Mouse (Mus musculus): ENCODE data around the gene Stat5b.
A peak's percentile ranks its signal among the peaks of the same experiment; 100 is the strongest.

Stat5b gene

DNA sequence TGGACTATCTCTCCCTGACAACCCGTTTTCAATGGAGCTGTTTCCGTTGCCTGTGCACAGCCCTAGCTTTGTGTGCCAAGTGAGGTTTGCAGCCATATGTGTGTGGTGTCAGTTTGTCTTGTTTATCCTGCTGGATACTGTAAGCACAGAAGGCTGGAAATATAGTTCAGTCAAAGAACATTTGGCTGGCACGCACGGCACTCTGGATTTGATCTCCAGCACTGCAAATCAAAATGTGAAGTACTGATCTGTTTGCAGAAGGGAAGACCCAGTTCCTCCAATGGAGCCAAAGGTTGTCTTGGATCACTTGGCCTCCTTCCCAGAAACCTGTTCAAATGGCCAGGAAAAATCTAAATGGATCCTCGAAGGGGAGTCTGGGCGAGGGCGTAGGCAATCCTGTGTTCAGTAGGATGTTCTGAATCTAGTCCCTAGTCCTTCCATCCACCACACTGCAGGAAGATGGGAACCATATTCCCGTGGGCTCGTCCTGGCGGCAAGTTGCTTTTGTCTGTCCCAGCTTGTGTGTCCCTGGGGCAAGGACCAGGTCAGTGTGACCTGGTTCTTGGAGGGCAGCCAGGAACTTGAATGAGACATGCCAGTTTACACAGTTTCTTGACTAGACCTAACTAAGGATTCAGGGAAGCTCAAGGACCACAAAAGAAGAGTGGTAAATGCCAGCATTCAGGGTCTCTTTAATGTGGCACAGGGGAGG lies 19.9 kb upstream of the Stat5b start:
- DNase-seq (ENCODE audit: extremely low read depth, insufficient read length, low spot score) = no peak

DNA sequence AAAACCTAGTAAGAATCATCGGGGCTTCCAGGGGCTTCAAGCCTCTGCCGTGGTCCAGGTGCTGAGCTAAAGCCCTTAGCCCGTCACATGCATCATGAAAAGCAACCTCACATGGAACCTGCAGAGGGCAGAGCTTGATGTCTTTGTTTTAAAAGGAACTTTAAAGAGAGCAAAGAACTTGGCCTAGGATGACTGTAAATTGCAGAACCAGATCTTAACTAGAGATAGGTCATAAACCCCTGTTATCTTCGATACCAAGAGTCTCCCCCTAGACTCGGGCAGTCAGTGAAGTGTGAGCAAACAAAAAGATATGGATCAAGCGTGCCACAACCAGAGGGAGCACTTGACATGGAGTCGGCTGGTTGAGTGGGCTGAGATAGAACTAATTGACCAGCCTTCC lies 15.1 kb upstream of the Stat5b start:
- no peak for DNase-seq (ENCODE audit: extremely low read depth, insufficient read length, low spot score)

DNA sequence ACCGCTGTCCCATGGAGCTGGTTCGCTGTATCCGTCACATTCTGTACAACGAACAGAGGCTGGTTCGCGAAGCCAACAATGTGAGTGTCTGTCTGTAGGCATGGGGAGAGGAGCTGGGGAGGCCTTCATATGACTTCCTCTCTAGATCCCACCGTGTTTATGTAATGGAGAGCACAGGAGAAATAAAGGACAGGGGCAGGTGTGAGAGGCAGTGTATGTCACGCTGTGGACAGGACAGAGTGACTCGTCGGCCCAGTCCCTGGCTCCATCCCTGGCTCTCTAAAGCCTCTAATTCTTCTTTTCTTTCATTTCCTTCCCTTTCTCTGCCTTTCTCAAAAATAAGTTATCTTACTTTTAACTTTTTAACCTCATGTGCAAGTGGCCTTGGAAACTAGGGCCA lies 12.6 kb upstream of the Stat5b start:
- DNase-seq (ENCODE audit: extremely low read depth, insufficient read length, low spot score) = no peak

DNA sequence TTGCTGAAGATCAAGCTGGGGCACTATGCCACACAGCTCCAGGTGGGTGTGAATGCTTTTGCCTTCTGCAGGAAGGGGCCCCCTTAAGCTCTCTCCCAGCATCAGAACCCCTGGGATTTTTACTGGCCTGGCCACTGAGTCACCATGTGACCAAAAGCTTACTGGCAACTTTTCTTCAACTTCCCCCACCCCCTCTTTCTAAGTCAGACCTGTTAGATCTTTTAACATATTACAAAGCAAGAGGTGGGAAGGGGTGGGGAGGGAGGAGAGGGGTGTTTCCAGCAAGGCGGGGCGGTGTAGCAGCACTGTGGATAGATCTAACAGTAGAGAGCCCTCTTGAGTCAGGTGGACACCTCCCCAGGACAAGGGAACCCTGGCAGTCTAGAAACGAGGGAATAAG lies 11.3 kb upstream of the Stat5b start:
- no peak for DNase-seq (ENCODE audit: extremely low read depth, insufficient read length, low spot score)

DNA sequence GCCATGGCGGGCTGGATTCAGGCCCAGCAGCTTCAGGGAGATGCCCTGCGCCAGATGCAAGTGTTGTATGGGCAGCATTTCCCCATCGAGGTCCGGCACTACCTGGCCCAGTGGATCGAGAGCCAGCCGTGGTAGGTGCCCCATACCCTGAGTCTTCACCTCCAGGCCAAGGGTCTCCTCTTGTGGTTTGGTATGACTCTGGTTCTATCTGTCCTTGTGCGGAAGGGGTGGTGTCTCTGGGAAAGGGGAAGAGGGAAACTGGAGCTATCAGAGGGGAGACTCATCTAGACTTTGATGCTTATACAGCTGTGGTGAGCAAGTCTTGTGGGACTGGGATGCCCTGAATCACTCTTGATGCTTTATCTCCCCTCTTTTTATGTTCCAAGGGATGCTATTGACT lies 10.8 kb upstream of the Stat5b start:
- DNase-seq (ENCODE audit: extremely low read depth, insufficient read length, low spot score) = no peak

DNA sequence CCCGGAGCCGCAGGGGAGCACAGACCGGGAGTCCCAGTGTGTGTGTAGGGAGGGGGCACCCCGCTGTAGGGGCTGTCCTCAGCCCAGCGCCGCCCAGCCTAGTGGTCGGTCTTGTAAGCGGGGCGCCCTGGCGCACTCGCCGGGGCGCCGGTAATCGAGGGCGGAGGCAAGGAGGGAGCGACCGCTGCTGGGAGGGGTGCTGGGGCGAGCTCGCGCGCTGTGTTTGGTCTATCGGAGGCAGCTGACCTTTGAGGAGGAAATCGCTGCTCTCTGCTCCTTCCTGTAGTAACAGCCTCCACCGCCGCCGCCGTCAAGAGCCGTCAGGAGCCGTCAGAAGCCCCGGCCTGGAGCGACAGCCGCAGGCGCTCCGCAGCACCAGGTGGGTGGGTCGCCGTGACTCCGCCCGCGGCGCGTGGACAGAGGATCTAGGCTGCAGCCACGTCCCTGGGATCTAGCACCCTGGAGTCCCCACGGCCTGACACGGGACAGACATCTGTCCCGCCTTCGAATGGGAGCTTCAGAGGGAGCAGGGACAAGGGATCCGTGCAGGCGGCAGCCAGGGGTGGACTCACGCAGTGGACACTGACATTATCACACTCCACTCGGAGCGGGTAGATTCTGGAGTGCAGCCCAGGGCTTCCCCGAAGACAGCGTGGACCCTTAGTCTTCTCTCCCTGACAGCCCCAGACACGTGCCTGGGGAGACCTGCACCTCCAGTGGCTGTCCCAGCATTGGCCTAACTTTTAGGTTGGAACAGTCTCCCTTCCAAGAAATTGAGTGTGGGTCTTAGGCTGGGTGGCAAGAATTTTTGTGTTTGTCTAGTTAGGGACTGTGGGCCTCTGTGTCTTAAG lies 9.9 kb upstream of the Stat5b start:
- DNase-seq (ENCODE audit: extremely low read depth, insufficient read length, low spot score) = peak; percentile 92

DNA sequence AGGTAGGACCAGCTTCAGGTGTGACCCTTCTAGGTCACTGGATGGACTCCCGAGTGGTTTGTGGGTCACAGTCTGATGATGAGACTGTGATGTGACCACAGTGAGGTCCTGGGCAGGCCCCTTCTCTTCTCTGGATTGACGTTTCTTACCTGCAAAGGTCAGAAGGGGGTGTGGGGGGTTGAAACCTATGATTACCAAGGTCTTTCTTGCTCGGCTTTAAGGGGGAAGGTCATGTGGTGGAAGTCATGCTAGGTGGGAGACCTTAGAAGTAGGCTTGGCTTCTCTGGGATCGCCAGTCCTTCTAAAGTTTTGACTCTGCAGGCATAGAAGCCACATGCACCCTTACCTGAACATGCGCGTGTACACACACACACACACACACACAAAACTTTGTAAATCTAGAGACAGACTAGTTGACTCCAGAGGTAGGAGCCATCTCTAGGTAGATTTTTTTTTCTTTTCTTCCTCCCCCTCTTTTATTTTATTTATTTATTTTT lies 9.1 kb upstream of the Stat5b start:
- DNase-seq (ENCODE audit: extremely low read depth, insufficient read length, low spot score) = no peak

DNA sequence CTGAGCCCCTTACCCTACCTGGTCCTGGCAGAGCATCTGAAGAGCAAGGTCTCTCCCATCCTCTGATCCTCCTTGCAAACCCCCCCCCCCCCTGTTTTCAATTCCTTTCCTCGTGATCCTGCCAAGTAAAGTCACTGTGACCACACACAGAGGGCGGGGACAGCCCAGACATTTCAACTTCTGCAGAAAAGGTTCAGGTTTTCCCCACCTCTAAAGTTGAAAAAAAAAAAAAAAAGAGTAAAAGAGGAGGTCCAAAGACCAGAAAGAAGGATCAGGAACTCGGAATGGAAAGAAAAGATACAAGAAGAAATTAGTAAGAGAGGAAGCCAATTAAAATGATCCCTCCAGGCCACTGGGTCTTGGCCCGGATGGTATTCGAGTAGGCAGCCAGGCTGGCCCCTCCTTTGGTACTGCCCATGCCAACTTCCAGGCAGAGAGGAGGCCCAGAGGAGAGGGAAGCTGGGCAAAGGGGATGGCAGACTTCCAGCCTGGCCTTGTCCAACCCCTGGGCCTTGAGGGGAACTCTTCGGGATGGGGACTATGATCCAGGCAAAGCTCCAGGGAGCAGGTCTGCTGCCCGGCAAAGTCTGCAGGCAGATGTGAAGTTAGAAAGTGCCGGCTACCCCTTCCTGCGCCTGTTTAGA lies 8.5 kb upstream of the Stat5b start, which contains the start of gene Stat5a:
TSS of gene Stat5a (plus strand) at position 417 of the 644 bp plus-strand sequence.
- DNase-seq (ENCODE audit: extremely low read depth, insufficient read length, low spot score) = peak; percentile 81

DNA sequence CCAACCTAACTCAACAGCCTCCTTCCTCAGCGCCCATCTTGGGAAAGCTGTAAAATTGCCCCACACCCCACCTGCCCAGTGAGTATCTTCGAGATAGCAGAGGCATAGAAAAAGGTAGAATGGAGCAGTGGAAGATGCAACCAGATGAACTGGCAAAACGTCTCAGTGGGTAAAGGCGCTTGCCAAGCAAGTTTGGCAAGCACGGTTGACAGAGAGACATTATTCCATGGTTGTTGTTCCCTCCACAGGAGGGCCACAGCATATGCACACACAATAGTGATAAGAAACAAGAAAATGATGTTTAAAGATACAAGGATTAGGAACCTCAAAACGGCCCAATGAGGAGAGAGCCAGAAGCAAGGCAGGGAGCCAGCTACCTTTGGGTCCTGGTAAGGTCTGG lies 7.4 kb upstream of the Stat5b start:
- no peak for DNase-seq (ENCODE audit: extremely low read depth, insufficient read length, low spot score)

DNA sequence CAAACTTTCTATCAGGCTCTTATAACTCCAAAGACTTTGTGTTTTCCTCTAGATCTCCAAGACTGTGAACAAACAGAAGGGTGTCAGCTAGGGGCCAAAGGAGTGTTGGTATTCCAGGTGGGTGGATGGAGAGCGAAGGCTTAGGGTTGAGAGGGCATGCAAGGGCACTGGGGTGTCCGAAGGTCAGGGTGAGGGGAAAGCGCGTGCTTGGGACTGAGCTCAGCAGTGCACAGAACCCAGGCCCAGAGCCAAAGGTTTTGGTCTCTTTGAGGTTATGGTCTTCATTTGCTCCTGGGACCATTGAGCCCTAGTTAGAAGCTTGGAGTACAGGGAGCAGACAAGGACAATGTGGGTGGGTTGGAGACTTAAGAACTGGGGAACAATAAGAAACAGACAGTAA lies 4.7 kb upstream of the Stat5b start:
- no peak for DNase-seq (ENCODE audit: extremely low read depth, insufficient read length, low spot score)

DNA sequence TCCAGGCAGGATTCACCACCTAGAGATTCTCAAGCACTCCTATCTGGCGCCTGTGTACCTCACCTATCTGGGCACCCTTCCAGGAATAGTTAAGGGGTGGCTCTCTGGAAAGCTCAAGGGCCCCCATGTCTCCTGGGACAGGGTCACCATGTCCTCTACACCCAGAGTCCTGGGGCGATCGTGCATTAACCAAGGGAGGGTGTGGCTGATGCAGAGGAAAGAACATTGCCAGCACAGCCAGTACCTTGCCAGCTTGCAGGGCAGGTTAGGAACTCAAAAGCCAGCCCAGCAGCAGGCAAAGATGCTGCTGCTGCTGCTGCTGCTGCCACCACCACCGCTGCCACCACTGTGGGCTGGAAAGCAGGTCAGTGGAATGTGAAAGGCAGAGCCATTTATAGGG lies 3.7 kb upstream of the Stat5b start:
- no peak for DNase-seq (ENCODE audit: extremely low read depth, insufficient read length, low spot score)

DNA sequence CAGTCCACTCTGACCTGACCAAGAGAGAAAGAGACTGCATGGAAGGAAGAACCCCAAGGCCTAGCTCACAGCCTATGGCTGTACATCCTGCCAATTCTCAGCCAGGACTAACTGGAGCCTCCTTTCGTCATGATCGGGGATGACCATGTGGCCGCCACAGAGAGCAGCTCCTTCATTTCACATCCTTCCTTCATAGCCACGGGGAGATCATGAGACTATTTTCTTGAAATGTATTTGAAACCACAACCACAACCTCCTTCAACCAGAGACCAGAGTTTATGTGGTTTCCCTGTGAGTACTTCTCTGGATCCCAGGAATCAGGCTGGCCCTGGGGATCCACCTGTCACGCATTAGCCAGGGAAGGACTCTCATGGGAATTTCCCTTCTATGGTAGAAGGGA lies 2.5 kb upstream of the Stat5b start:
- DNase-seq (ENCODE audit: extremely low read depth, insufficient read length, low spot score) = no peak

DNA sequence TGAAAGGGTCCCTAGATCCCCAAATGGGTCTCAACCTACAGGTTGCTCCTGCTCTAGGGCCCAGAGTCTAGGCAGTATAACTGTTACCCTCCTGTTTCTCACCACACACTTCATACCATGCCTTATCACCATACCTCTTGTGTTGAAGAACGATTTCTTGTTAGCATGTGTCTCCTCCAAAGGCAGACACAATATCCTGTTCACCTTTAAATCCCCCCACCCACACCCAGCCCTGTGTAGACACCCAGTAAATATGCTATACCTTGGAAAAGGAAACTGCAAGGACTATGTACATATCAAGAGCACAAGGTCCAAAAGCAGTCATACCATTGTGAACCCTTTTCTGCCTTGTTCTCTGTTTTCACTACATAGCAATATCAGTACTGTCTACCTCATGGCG lies 1.6 kb upstream of the Stat5b start:
- DNase-seq (ENCODE audit: extremely low read depth, insufficient read length, low spot score) = no peak

DNA sequence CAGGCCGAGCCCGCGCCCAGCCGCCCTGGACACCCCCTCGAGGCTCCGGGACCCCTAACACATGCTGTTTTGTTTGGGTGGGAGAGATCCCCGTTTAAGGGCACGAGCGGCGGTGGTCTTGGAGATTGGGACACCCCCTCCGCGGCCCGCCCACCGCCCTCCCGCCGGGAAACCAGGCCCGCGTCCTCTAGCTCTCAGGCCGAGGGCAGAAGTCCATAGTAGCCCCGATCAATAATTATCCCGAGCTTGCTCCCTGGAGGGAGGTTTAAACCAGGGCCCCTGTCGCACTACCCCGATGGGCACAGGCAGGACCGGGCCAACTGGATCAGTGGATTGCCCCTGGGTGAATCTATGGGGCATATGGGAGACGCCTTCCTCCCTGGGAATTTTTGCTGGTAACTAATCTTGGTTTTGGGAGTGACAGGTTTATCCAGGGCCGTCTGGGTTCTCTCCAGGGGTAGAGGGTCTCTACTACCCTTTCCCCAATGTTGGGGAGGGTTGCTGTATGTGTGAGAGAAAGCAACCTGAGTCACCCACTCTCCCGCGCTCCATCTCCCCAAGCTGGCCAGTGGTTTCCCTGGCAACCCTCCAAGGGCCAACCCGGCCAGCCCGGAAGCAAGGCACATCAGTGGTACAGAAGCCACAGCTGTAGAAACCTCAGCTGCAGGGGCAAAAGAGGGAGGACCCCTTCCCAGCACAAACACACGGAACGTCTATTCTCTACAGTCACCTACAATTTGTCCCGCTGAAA lies 429 bp upstream of the Stat5b start:
- peak; percentile 79 for DNase-seq (ENCODE audit: extremely low read depth, insufficient read length, low spot score)

DNA sequence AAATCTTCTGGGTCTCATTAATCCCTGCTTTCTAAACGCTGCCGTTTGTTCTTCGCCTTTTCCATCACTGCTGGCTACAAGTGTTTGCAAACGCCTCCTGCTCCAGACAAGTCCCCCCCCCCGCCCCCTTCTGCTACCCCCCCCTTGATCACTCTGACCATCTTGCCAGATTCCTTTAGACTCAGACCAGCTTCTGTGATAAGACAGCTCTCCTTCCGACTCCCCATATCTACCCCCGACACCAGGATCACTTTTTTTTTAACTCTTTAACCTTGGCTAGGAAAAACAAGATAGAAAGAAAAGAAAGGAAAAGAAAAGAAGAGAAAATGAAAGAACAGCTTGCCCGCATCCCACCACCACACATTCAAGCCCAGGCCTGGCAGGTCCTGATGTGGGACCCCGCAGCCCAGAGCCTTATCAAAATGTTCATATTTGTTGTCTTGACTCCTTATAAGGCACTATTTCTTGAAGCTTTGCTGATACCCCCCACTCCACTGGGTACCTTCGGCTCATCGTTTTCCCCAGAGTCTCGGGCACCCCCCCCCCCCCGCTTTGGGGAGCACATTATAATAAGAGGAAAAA lies 977 bp downstream of the Stat5b start:
- no peak for DNase-seq (ENCODE audit: extremely low read depth, insufficient read length, low spot score)

DNA sequence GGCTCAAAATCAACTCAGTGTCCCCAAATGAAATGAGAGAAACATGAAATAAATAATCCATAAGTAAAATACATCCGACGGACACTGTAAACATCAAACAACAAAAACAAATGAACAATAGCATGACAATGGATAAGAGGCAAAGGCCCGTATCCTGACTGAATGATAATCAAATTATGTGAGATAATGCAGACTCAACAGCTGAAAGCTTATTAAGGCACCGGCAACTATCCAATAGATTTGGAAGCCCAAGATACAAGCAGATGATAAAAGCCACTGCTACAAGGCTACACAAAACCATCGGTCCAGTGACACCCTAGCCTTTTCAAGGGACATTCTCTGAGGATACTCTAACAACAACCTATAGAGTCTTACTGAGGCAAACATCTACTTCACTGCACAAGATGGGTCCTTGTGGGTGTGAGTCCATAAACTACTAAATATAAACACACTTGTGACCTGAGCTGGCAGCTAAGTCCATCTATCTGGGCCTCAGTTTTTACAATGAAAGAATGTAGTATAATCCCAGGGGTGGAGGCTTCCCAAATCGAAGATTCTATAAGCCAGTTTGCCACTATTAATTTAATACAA lies 1.6 kb downstream of the Stat5b start:
- DNase-seq (ENCODE audit: extremely low read depth, insufficient read length, low spot score) = no peak

DNA sequence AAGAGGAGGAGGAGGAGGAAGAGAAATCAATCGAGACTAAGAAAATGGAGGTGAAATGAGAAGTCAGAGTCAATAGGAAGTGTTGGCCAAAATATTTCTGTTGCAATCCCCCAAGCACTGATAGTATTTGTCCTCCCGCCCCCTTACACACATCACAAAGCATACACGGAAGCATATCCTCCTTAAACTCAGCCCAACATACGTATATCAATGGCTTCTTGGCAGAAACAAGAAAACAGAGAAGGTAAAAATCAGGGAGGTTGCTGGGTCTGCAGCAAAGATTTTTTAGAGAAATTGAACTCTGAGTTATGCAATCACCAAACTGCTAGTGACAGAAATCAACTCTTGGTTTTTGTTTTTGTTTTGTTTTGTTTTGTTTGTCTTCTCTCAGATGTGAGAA lies 2.4 kb downstream of the Stat5b start:
- no peak for DNase-seq (ENCODE audit: extremely low read depth, insufficient read length, low spot score)

DNA sequence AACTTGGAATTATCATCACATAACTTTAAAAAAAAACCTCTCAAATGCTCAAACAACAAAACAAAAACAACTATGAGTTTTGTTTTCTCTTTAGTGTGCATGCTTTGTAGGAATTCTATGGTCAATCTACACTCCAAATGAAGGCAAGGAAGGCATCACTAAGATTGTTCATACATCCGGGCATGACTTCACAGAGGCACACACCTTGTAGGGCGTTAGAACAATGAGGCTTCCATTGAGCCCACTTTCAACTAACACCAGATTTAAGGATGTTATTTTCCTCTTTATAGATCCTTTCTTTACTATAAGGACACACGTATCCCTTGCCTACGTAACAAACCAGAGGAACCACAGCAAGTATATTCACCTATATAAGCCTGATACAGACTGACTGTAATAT lies 3.0 kb downstream of the Stat5b start:
- DNase-seq (ENCODE audit: extremely low read depth, insufficient read length, low spot score) = no peak

DNA sequence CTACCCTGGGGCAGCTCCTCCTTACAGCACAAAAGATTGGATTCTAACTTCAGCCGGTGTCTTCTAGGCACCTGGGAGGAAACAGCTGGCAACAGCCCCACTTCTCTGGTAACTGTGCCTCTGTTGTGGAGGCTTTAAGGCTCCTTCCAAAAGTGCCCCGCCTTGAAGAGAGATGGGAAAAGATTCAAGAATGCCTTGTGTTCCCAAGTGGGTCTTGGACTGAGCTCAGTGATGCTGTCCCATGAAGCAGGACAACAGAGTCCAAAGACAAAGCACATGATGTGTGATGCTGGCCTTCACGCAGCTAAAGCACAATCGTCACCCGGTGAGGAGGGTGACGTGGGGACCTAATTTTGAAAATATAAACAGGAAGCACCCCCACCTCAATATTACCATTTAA lies 4.7 kb downstream of the Stat5b start:
- no peak for DNase-seq (ENCODE audit: extremely low read depth, insufficient read length, low spot score)

DNA sequence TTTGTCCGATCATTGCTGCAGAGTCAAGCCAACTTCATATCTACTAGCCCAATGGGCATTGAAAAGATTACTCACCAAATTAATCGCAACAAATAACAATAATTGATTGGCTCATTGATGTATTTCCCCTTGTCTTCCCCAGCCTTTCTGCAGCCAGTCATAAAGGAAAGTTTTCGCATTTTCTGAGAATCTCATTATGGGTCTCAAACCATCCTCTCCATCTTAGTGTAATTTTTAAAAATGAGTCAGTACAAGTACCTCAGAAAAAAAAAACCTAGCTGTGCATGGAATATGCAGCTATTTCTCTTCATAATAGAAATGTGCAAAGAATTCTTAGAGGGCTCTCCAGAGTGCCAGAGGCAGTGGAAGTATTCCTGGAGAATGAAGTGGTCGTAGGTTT lies 6.4 kb downstream of the Stat5b start:
- no peak for DNase-seq (ENCODE audit: extremely low read depth, insufficient read length, low spot score)

Data from 3134 (cell line).